Mouse (Mus musculus) 3134 (cell line): Measurements from ENCODE around the gene Rtp2.

ENCODE experiments used
- DNase-seq: peaks from one replicate; pipeline ENCODE4 v3.0.0-alpha.2; 2011; ENCODE audit warnings: low spot score; ENCODE audit not compliant: insufficient read length; ENCODE audit errors: extremely low read depth

Rtp2 gene

DNA sequence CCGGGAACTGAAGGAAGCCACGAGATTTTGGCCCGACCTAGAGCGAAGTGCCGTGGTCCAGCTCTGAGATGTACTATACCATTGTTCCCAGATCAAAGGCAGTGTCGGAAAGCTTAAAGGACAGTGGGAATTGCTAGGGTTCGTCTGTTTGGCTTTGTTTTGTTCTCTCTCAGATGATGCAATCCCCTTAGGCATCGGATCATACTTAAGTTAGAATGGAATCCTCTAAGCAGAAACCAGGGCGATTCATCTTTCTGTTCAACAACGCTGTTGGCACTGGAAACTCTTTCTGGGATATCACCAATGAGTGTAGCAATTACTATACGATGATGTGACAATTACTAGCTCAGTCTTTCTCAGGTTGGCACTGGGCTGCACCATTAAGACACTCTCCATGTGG is at the start of gene Rtp2:
Gene Rtp2, minus strand, starts transcription at position 101 of the 400 bp plus-strand sequence.
- no peak for DNase-seq

DNA sequence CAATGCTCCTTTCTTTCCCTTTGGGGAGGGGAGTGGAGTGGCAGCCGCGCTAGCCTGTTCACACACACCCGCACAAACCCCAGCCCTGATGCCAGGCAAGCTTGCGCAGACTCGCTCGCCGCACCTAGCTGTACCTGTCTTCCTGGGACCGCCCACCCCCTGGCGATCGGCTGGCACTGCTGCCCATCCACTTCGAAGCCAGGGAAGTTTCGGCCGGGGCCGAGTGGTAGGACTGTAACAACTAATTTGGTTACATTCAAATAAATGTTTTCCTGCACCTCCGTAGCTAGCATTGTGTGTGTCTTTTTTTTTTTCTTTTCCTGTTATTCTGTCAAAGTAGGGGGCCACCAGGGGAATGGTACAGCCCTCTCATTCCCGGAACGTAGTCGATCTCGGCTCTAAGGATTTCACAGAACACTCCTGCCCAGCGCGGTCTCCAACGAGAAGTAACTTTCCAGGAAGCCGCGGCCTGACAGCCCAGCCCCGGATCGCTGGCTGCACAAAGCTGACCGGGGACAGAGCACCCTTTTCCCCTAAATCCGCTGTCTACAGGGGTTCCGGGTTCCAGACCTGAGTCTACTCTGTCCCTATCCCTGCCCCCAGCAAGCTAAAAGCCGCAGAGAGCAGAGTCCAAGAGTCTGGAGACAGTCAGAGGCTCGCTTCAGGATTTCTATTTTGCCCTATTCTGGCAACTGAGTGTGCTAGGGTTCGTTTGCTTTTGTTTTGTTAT is 49.0 kb upstream of the Rtp2 start:
- no peak for DNase-seq

DNA sequence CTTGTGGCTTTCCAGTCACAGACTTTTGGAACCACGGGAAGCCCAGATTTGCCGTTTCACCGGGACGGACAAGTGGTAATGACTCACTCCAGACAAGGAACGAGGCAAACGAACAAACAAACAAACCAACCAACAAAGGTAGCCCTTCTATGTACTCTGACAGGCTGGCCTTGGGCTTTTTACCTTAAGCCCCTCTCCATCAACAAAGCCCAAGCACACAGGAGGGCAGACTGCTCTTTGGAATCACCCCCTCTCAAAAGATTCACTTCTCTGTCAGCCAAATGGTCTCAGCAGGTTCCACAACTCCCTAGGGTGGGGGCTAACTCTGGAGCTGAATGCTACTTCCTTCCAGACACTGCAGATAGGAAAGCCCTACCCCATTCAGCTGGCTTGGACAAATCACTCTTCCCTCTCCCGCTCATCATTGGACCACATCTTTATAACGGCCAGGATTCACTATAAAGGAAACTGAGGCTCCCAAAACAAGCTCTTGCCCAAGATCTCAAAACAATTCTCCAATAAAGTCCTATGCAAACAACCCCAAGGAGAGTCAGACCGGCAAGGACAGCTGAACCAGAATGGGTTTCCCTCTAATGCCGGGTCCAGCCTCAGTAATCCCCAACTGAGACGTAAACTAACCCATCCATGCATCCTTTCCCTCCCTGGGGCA is 48.1 kb upstream of the Rtp2 start:
- DNase-seq, result no peak

DNA sequence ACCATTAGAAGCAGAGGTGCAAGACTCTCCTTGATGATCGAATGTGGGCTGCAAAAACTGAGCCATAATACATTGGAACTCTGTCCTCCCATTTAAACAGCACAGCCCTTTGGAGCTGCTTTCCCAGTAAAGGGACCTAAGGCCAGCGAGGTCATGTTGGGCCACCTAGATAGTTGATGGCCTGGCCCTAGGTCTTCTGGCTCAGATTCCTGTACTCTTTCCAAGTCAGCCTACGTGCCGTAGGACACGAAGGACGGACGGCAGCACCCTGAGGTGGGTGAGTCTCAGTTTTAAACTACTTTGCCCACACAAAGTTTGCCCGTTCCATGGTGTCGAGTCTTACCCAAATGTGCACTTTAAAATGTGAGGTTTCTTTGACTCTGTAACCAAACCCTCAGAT is 47.3 kb upstream of the Rtp2 start:
- no peak for DNase-seq

DNA sequence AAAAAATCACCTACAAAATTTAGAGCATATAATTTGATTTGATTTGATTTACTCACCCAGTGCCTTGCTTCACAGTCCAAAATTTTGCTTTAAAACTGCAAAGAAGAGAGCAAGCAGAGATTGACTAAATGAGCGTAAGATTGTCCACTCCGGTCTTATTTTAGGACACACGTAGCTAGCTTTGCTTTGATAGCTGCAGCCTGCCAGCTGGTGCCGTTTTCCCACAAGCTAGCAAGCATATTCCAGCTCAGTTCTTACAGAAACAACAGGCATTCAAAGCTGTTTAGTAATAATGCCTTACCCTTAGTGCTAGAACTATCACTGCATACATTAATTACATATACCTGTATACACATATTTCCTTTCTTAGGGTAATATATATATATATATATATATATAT is 46.3 kb upstream of the Rtp2 start:
- DNase-seq, result no peak

DNA sequence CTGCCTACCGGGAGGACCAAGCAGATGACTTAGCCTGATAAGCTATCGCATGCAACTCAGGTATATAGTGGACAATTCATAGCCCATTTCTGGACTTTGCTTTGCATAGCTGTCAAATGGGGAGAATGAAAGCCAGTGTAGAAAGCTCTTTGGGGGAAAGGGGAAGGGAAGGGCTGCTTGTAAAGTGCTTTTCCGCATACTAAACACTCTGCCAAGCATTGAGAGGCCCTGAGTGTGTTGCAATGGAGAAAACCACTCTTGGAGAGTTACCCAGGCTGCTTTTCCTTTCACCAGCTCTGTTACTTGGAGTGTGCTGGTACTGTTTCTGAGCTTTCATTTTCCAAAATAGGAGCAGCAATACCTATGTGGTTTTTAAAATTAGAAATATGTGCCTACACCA is 45.5 kb upstream of the Rtp2 start:
- DNase-seq, result no peak

DNA sequence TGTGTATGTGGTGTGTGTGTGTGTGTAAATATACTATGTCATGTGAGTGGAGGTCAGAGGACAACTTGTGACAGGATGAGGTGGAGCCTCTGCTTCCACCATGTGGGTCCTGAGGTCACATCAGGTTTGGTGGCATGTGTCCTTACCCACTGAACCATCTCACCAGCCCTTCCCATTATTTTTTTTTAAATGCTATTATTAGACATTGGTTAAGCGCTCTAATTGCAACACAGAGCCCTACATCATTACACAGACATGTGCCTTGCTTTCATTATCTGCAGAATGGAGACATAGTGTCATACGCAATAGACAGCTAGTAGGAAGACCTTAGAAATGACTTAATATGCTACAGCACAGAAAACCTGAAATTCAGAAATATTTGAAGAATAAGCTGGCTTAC is 44.0 kb upstream of the Rtp2 start:
- DNase-seq, result no peak

DNA sequence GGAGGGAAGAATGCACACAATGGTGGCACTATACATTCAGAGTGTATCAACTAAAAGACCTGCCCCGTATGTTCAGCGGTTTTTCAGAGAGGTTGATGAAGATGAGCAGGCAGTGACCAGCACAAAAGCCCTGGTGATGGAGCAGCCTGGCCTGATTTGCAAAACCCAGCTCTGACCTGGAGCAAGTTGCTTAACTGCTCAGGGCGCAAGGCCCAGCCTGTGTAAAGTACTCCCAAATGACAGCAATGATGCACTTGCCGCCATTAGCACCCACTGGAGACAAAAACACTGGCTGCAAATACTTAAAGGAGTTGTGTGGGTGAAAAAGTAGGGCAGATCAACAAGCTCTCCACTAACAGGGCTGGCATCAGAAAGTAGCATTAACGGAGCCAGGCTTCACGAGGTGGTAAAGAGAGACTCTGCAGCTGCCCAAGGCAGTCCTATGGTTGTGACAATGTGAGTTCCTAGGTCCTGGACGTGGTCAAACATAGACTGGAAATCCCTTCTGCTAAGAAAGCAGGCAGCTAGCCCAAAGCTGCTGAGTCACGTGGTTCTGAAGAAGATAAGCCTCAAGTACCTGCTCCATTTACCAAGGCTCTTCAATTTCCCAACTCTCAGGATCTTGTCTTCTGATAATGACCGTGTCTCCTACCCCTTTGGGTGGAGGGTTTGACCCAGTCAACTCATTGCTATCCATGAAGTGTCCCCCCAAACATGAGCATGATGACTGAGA is 41.6 kb upstream of the Rtp2 start:
- no peak for DNase-seq

DNA sequence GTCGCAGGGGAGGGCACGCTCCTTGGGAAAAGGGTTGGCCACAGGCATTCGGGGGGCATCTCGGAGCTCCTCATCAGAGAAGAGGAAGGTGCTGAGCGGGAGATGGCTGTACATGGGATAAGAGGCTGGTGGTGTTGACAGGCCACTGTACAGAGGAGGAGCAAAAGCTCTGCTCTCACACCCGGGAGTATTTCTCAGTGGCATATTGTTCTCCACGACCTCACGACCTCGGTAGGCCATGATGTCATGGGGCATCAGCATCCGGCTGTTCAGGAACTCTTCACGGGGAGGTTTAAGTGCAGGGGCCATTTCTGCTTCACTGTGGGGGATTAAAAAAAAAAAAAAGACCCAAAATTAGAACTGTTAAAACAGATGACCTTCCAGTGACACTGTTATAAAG is 40.7 kb upstream of the Rtp2 start:
- DNase-seq, result no peak

DNA sequence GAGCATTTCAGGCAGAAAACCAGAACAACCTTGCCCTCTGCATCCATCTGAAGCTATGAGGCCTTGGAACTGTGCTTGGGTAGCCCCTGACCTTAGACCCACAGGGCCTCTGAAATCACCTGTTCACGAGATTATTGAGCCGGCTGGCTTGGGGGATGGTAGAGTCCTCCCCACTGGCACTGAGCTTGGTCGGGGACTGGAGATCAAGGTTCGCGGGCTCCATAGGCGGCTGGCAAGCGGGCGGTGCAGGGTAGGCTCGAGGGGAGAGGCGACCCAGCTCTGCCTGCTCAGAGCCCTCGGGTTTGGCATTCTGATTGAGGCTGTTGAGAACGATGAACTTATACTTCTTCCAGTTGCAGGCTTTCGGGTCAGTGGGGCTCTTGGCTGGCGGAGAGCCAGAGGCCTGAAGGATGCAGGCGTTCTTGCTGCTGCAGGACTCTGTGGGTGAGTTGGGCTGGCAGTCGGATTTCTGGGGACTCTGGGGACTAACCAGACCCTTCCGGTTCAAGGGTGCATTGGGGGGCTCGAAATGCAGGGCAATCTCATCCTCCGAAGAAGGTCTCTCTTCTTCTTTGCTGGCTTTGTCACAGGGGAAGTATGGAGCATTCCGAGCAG is 40.0 kb upstream of the Rtp2 start:
- no peak for DNase-seq

DNA sequence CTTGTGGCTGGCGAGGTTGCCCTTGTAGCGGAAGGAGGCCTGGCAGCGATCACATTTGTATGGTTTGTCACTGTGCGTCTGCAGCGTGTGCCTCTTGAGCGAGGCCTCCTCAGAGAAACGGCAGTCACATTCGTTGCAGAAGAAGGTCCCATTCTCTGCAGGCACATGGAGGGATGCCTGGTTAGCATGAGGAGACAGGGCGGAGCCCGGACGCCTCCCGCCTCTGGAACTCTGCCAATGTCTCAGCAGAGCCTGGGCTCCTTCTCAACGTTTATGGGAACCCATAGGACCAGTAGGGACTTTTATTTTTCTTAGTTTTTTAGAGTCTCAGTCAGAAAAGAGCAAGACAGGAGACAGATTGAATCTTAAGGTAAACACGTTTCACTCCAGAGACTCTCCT is 37.7 kb upstream of the Rtp2 start:
- DNase-seq, result no peak

DNA sequence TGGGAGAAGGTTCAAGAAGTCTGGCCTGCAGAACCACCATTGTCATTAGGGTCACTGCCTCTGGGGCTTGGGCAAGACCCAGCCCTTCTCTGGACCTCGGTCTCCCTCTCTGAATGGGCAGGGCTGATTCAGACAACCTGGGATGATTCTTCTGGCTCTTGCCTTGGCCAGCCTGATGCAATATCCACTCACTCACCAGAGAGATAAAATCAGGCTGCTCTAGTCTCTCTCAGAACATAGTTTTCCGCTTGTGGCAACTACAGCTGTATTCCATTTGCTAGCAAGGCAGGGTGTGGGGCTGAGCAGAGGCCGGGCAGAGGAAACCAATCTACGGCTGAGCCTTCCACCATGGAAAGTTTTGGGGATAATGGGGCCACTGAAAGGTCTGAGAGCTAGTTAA is 36.7 kb upstream of the Rtp2 start:
- no peak for DNase-seq

DNA sequence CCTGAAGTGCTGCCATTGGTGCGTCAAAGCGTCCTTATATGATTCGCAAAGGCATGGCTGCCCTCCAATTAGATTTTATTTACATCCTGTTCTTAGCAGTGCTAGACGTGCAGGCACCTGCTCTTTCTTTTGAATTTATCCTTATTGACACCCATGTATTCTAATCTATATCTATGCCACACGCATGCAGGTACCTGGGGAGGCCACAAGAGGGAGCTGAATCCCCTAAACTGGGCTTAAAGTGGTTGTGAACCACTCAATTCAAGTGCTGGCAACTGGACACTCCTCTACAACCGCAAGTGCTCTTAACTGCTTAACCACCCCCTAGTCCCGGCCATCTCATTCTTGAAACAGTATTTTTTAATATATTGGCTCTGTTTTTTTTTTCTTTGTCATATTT is 35.1 kb upstream of the Rtp2 start:
- no peak for DNase-seq

DNA sequence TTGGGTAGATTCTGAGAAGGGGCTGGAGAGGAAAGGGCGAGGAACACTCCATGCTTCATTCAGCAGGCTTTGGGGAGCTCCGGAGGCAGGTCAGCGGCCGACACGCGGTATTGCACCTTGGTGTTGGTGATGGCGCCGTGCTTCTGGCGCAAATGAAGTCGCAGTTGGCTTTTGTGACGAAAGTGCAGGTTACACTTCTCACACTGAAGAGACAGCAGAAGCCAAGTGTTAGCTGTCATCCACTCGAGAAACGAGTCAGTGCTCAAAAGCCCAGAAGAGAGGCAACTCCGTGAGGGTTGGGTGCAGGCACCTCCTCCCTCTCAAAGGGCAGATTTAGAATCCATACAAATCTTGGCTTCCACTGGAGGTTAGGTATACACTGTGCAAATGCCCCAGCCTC is 33.9 kb upstream of the Rtp2 start:
- no peak for DNase-seq

DNA sequence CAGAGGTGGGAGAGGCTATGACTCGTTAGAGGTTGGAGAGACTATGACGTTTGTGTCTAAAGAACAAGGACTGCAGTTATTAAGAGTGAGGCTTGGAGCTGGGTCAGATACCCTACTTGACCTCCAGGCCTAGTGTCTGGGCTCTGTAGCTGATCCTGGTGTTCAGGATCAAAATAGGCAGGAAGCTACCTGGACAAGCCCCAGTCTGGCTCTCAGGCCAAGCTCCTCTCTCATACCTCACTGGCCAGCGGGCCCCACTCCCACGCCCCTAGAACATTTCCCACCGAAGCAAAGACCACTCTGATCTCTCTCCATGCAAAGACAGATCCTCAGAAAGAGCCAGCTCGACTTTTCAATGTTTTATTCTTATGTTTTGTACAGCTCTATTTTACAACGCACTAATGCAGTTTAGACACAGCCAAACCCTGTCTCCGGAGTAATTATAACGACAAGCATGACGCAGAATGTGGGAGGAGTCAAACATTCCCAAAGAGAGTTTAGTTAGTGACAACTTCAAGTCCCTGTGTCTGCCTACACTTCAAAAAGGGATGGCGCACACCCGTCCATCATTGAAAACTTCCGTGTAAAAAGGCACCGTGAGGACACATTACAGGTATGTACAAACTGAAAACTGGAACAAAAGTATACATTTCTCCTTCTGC is 32.6 kb upstream of the Rtp2 start:
- DNase-seq, result no peak

DNA sequence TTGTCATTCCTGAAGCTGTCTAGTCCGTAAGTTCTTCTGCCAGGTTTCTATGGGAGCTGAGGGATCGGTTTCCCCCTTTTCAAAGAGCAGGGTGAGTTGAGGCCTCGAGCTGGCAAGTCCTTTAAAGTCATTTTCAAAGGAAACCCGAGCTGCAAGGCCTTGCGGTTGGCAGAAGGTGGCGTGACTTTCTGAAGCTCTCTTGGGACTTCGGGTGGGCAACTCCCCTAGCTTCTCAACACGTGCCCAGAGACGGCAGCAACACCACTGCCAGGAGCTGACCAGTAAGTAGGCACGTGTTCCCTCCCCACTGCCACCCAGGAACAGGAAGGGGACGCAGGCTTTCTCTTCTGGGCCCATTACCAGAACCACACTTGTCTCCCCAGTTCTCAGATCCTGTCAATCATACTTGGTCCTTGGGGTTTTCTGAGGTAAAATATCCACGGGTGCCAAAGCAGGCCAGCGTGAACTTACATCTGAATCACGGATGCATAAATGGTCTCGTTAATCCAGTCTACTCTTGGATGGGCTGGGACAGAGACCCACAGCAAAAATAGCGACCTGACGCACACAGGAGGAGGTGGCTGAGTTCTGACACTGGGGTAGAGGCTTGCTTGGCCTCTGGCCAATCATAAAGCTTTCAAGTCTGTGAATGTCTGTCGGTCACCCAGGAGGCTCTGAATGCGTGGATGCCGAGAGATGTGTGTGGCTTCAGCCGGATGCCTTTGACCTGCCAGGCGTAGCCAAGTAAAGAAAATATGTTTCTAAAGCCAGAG is 31.9 kb upstream of the Rtp2 start:
- DNase-seq, result no peak

DNA sequence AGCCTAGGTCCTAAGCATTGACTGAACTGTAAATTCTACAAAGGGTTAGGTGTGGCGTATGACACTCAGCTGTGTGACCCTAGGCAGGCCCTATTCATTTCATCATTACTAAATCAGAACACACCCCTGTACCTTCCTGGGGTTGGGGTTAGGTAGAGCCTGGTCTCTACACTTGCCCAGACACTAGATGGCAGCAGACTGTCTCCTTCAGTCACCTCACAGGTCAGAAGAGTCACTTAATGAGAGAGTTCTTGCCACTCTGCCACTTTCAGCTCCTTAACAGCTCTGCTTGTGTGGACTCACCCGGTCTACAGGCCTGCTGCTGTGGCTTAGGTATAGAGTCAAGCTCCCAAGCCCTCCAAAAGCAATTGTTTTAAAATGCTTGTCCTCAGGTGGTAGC is 30.2 kb upstream of the Rtp2 start:
- no peak for DNase-seq

DNA sequence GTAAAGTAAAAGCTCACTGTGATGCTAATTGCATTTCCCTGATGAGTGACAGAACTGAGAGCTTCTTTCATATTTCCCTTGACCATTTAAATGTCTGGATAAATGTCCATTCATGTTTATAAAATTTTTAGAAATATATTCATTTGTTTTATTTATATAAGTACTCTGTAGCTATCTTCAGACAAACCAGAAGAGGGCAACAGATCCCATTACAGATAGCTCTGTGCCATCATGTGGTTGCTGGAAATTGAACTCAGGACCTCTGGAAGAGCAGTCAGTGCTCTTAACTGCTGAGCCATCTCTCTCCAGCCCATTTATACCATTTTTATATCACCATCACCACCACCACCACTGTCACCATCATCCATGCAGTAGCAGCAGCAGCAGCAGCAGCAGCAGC is 26.7 kb upstream of the Rtp2 start:
- DNase-seq, result no peak

DNA sequence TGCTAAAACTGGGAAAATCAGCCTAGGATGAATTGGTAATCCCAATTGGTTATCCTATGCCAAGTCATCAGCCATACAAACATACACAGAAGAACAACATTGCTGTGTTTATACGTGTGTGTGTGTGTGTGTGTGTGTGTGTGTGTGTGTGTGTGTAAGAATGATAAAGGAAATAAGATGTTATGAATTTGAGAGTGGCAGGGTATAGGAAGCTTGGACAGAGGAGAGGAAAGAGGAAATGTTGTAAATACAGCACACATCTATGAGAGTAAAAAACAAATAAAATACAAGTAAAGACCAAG is 21.7 kb upstream of the Rtp2 start:
- no peak for DNase-seq

DNA sequence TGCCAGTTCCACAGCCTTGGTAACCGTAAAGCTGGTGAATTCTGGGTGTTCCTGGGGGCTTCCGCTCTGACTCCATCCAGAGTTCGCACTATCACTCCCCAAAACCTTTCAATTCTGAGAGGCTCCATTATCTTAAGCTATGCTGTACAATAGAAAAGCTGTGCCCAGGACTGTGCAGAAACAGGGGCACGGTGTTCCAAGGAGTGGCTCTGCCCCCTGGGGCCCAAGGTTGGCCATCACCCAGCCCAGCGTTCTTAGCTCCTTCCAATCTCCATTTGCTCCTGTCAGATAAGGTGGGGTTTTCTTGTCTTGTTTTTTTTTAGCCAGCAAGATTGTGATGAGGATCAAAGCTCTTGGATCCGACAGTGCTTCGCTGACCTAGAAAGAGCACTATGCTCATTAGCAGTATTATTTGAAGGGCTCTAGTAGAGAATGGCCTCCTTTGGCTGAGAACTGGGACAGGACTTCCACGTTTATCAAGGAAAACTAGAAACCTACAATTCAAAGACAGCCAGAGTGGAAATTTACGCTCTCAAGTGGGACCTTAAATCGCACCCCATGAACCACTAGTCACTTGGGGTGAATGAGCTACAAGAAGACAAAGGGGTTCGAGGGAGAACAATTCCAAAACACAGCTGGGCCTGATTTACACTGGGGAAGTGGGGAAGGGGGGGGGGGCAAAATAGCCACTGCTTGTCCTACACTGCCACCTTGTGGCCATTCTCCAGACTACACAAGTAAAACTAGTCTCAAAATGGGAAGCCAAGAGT is 21.2 kb upstream of the Rtp2 start:
- no peak for DNase-seq
